Mouse (Mus musculus) T-helper 2 cell (primary cell): ENCODE results near the gene 1500009C09Rik.
"Not testable (repeated sequence)": the region's sequence is repeated elsewhere in the genome, so short reads cannot be mapped to it uniquely, and the experiment has no call there.

Experiments used
- in situ Hi-C: fragments of 300-600 bp; cut with MboI, MseI; formaldehyde crosslinking; loops from one replicate; pipeline ENCODE4 v1.15.1; 2025; ENCODE audit warnings: high pct_unique_total_duplicates

The 1500009C09Rik gene

DNA sequence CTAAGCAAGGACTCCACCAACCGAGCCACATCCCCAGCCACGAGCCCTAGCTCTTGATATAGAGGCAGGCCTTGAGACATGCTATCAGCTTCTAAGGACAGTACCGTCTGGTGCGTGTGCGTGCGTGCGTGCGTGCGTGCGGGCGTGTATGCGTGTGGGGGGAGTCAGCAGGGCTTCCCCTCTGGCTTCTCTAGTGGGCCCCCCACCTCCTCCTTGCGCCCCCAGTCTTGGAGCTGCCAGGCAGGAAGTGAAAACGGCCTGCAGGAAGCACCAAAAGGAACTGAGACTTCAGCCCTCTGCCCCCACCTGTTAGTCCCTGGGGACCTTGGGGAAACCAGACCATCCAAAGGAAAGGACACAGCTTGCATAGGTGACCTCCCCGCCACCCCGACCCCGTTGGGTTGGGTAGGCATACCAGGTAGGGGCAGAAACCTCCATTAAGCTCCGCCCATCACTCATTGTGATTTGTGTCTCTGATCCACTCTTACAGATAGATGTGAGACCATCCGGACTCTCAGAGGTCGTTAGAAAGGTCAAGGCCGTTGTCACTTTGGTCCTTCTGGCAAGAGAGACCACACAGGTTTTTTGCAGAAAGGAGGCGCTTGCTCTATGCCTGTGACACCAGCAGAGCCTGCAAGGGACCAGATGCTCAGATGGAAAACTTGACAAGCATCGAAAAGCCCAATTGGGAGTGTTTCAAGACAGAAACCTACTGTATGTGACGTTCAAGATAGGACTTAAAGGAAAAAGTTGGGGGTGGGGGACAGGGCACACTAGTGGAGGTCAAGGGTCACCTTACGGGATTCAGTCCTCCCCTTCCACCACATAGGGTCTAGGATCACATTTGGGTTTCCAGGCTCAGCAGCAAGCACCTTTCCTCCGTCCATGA, 33.2 kb upstream of the 1500009C09Rik start:
- in situ Hi-C loops, result no loop called here

DNA sequence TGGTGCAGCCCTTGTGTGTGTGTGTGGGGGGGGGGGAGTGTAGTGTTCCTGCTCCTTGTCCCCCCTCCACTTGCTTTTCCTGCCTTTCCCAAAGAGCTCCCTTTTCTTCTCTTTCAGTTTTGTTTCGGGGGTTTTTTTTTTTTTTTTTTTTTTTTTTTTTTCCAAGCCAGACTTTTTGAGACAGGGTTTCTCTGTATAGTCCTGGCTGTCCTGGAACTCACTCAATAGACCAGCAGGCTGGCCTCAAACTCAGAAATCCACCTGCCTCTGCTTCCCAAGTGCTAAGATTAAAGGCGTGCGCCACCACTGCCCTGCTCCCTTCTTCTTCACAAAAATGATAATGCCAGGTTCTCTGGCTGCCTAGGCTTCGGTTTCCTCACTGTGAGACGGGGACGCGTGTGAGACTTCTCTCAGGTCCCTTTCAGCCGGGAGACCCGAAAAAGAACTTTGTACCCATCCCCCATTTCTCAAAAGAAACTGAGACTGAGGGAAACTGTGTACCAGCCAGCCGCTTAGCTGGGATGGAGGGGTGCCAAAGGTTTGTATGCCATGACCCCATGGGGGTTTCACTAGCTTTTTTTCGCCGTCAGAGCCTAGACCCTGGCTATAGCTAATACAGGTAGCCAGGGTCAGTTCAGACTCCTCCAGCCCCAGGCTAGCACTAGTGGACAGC, 32.1 kb upstream of the 1500009C09Rik start:
- in situ Hi-C loops, result no loop called here

DNA sequence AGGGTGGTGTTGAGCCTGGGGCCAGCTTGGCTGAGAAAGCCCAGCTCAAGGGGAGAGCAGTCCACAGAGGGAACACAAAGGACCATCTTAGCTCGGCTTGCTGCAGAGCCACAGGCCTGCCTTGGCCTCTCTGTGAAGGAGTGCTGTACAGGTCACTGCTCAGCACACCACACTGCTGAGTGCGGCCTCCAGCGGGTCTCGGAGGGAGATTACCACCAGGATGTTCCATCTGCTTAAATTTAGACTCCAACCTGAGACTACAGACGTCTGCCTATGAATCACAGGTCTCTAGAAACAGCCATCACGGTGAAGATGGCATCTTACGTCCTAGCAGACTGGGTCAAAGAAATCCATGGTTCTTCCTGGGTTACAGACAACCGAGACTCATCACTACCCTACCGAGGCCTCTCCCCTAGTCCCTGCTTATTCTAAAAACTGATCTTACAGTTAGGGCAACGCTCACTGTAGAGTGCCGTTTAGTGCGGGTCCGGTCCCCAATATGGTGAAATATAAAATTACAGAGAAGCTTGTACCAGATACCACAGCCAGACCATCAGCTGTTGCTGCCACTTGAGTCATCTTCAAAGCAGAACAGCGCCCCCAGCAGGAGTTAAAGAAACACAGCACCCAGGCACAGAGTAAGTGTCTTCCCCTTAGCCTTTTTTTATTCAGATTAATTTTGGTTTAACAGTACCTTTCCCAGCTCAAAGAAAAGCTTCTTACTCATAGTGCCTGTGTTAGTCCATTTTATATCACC, 30.9 kb upstream of the 1500009C09Rik start:
- in situ Hi-C loops, result no loop called here

DNA sequence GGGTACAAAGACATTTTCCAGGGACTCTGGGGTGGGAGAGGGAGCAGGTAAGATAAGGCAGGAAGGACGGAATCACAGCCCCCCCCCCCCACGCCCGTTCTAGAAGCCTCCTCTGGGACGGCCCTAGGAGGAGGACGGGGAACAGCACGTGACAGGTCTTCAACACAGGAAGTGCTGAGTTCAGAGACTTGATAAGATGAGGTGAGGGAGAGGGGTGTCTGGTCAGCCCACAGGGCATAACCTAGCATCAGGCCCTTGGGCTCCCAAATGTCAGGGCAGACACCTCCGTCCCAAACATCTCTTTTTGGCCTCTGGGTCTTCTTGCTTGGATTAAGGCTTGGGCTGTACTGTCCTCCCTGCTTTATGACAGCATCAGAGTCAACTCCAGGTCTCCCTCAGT, 28.9 kb upstream of the 1500009C09Rik start:
- in situ Hi-C loops, result no loop called here

DNA sequence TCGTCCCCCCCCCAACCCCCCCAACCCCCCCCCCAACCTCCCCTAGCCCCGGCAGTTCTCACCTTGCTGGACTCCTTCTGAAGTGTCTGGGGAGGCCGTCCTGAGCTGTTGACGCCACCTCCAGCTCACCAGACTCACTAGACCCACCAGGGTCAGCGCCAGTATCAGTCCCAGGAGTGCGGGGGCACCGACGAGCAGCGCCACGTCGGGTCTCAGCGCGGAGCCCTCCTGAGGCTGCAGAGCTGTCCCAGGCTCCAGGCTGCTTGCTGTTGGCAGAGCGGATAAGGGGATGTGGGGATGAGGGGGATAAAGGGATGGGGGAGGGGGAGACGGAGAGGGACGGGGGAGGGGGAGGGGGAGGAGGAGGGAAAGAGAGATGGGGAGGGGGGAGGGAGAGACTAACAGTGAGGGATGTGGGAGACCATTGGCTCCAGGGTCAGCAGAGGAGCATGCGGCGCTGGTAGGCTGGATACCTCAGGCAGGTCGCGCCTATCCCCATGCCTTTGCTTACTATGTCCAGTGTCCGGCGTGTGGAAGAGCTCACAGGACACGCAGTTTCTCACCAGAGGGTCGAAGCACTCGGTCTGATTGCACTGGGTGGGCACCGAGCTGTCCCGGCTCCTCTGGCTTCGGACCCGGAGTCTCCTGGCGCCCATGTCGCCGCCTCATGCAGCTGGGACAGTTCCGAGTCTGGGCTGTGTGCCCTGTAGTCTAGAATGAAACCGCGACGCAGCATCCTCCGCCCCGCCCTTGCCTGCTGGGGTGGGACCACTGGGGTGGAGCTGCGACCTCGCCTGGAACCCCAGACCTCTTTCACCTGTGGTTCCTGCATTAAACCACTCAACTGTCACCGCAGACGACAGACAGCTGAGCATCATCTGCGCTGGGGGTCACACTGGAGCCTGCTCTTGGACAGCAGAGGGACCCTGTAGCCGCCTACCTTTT, 28.3 kb upstream of the 1500009C09Rik start, which contains the start of gene Tnfrsf13c:
TSS of gene Tnfrsf13c (minus strand) at position 713 of the 945 bp plus-strand sequence.
- in situ Hi-C loops, result no loop called here

DNA sequence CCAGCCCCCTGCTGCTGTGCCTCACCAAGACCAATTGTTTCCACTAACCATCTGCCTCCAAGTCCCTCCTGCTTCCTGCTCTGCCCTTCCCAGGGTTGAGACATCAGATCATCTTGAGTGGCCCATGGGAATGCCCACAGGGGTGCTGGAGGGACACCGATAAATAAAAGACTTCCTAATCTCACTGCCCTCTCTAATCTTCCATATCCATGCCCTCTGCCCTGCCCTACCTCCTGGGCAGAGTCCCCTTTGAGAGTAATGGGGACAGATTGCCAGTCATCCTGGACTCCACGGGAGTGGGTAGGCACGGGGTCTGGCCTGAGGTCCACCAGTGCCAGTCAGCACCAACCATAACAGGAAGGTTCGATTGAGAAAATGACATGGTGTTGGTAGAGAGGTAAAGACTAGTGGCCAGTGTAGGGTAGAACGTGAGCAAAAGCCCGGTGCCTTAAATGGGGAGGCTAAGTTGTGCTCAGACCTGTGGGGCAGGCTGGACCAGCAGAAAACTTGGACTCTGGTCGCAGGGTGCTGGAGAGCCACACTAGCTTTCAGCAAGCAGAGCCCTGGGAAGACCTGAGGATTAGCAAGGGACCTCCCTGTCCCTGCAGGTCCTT, 27.5 kb upstream of the 1500009C09Rik start:
- in situ Hi-C loops, result no loop called here

DNA sequence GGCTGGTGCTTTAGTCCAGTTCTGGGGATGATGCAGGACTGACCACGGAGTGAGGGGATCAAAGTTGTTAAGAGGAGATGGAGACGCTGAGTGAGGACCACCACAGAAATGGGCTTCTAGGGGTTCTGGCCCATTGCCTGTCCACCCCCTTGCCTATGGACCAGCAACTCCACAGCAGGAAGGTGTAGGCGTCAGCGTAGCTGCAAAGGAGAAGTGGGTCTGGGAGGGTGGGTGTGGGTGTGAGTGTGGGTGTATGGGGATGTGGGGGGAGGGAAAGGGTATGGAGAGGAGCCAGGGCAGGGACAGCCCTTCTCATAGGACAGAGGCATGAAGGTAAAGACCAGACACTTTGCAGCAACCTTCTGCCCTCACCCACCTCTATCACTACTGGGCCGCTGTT, 26.4 kb upstream of the 1500009C09Rik start:
- in situ Hi-C loops, result no loop called here

DNA sequence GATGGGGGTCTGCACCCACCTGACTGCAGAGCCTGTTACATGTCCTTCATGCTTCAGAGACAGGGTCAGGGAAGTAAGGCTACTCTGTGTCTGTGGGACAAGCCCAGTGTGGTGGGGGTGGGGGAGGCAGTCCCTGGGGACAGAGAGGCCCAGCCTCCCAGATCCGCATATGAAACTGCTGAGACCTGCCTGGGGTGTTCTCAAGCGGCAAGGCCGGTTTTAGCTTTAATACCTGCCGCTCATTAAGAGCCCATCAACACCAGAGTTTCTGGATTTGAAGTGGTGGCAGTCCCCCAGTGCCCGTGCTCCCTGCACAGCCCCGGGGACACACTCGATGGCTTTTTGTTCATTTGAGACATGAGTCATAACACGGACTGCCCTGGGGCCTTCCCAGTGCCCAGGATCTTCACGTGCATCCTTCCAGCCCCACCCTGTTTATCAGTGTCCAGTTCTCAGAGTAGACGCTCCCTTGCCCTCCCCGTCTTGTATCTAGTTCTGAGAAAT, 22.6 kb upstream of the 1500009C09Rik start:
- in situ Hi-C loops, result loop anchor here (5.0 kb wide), 1 partner anchor 167 kb away; no protein-coding TSS in a partner anchor

DNA sequence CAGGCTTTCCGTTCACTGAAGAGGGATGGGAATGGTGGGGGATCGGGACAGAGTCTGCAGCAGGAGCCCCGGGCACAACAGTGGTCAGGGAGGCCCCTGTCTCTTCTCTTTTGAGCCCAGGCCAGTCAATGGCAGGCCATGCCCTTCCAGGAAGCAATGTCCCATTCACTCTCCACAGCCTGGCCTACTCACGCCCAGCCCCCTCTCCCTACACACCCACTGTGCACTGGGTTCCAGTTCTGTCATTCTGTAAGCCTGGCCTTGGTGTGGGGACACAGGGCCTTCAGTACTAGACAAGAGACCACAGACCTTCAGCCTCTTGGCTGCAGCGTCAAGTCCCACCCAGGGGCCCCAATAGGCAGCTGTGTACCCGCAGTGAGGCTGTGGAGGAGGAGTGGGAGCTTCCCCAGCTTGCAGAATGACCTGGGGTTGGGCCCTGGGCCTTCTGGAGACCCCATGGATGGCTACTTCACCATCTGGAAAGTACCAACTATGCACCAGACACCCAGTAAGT, 22.0 kb upstream of the 1500009C09Rik start:
- in situ Hi-C loops, result loop anchor here (5.0 kb wide), 1 partner anchor 168 kb away; no protein-coding TSS in a partner anchor

DNA sequence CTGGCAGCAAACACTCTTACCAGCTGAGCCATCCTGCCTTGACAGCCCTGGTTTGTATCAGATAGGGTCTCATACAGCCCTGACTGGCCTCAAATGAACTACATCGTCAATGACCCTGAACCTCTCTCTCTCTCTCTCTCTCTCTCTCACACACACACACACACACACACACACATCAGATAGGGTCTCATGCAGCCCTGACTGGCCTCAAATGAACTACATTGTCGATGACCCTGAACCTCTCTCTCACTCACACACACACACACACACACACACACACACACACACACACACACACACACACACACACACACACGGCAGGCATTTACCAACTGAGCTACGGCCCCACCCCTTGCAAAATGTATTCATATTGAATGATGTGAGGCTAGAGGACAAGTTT, 21.1 kb upstream of the 1500009C09Rik start:
- in situ Hi-C loops, result loop anchor here (5.0 kb wide), 1 partner anchor 169 kb away; no protein-coding TSS in a partner anchor

DNA sequence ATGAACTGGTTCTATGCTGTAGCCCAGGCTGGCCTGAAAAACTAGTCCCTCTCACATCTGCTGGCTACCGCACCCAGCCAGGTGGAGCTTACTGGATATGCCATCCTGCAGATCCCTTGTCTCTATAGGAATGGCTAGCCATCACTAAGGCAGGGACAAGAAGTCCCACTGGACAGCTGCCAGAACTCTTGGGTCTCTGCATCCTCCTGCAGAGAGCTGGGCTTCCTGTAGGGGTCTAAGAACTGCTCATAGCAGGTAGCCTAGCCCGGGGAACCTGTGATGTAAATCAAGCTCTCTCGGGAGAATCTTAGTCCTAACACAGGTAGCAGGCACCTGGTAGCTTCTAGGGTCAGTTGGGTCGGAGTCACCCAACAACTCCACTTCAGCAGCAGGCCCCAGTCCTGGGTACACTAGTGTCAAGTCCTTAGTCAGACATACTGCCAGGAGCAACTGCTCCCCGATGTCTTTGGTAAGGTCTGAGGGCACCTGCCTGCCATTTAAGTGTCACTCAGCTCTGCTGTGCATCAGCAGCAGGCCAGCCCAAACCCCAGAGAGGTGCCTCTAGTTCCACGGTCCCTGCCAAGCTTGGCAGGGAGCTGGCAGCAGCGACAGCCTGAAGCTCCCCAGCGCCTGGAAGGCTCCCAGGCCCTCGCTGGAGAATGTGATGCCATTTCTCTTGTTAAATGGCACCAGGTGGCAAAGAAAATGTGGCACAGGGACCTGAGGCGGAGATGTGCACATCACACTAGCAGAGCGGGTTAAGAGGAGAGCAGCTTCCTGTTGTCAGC, 20.4 kb upstream of the 1500009C09Rik start:
- in situ Hi-C loops, result loop anchor here (5.0 kb wide), 1 partner anchor 169 kb away; no protein-coding TSS in a partner anchor

DNA sequence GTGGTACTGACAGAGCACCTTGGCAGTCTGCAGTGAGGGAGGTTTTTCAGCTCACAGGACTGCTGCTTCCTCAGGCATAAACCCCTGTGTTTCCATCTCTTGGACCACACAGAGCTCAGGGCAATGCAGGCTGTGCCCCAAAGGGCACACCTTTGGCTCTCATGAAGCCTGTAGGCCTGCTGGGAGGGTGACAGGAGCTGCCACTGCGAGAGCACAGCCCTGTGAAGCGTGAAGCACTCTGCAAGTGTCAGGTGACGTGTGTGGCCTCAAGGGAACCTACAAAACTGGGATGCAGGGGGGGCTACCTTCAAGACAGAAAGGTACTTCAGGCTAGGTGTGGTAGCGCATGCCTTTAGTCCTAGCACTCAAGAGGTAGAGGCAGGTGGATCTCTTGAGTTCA, 19.5 kb upstream of the 1500009C09Rik start:
- in situ Hi-C loops, result loop anchor here (5.0 kb wide), 1 partner anchor 170 kb away; no protein-coding TSS in a partner anchor

DNA sequence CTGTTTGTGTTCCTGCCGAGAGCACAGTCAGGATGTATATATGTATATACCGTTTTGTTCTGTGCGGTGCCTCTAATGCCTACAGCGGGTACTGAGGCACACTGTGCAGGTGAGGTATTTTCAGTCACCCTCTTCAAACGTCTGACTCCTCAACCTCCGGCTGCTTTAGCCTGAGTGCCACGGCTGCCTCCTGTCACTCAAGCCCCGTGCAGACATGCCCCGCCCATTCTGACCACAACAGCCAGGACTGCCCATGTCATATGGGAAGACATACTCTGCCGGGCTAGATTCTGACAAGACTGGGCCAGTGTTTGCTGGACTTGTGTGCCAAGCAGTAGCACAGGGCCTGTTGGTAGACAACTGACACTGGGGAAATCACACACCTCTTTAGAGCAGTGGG, 16.5 kb upstream of the 1500009C09Rik start:
- in situ Hi-C loops, result loop anchor here (5.0 kb wide), 1 partner anchor 103 kb away; no protein-coding TSS in a partner anchor

DNA sequence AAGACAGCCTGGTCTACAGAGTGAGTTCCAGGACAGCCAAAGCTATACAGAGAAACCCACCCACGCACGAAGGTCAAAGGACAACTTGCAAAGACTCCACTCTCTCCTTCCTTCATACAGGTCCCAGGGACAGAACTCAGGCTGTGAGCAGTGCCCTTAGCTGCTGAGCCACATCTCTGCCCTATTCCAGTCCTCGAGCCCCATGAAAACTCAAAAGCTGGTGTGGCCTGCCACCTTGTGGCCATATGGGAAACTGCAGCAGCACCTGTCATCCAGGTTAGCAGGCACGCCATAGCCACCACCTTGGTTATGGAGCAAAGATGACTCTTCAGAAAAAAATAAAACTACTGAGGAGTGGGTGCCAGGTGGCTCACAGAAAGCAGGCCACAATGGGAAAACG, 15.6 kb upstream of the 1500009C09Rik start:
- in situ Hi-C loops, result loop anchor here (5.0 kb wide), 1 partner anchor 104 kb away; no protein-coding TSS in a partner anchor

DNA sequence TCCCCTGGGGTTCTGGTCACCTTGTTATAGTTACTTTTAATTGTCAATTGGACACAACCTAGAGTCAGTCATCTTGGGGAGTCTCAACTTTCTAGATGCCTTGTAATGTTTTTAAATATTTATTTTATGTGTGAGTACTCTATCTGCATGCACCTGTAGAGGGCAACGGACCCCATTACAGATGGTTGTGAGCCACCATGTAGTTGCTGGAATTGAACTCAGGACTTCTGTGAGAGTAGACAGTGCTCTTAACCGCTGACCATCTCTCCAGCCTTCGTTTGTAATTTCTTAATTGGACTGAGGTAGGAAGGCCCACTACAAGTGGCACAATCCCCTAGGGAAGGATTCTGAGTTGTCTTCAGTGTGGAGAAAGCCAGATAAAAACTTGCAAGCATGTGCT, 8.9 kb upstream of the 1500009C09Rik start:
- in situ Hi-C loops, result no loop called here

DNA sequence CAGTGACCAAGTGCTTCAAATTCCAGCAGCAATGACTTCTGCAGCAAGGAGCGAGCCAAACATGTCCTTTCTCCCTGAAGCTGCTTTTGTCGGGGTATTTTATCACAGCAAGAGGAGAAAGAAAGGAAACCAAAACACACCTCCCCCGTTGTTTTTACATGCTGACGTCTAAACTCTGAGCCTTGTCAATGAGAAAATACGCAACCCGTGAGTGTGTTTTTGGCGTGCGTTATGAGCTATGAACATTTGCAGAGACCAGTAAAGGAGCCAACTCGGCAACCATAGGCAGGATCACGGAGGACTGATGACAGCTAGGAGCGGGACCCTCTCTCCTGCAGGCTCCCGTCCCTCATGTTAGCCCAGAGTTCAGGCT, 8.5 kb upstream of the 1500009C09Rik start:
- in situ Hi-C loops, result no loop called here

DNA sequence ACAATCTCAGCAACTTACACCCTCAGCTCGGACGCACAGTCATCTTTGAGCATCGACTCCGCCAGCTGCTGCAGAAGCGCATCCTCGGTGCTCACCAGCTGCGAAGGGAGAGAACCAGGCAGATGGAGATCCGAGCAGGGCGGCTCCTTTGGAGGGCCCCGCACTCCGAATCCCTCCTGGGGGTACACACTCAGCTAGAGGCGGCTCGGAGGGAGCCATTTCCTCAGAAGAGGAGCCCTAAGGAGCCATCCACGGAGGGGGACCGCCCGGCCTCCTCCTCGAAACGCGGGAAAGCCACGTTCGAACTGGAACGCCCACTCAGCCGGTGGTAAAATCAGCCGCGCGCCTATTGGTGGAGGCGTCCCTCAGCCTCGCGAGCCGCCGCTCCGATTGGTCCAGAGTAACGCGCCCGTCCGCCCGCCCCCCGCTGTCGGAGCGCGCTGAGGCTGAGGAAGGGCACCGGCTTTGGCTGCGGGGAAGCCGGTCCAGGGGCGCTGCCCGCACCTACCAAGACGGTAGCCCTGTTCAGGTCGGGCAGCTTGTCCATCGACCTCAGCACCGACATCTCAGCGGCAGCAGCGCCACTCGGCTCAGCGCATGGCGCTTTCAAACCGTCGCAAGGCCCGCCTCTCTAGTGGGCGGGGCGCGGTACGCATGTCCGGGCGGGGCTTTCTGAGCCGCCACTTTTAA, 7.9 kb upstream of the 1500009C09Rik start, which contains the start of gene Cenpm:
TSS of gene Cenpm (minus strand) at position 634 of the 690 bp plus-strand sequence.
- in situ Hi-C loops, result no loop called here

DNA sequence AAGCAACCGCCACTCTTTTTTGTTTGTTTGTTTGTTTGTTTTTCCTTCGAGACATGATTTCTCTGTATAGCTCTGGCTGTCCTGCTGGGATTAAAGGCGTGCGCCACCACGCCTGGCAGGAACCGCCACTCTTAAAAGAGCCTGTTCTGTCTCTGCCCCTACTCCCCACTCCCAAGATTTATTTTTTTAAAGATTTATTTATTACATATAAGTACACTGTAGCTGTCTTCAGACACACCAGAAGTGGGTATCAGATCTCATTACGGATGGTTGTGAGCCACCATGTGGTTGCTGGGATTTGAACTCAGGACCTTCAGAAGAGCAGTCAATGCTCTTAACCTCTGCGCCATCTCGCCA, 7.4 kb upstream of the 1500009C09Rik start:
- in situ Hi-C loops, result not testable (repeated sequence)
